Mouse (Mus musculus): ENCODE data around the gene Plcl2. TPM values are rescaled to one million over a fixed set of nuclear protein-coding genes. Genes with fewer than 3 reads are reported as not detected.
"Not testable (repeated sequence)": the region's sequence is repeated elsewhere in the genome, so short reads cannot be mapped to it uniquely, and the experiment has no call there.

Gene Plcl2
- polyA plus RNA-seq, 1 experiment from 2014 or later = 8.2 TPM

DNA sequence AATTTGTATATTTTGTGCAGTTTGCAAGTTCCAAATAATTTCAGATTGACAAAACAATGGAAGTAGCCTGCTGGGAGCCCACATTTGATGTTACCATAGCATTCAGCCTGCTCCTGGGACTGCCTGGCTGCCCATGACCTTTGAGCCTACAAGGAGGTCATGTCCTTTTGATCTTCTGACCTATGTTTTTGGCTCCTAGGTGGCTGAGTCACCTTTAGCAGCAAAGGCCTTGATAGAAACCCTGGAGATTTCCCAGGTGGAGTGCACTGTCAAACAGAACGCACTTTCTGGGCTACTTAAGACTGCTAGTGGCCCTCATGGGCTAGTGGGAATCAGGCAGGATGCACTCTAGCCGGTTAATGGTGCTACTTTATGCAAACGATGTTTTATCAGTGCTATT is 112.8 kb downstream of the Plcl2 start:
- no peaks in the 10 kb centered on the region for H3K27me3 ChIP-seq (replicated peaks; ENCODE audit: control insufficient read depth, insufficient read depth, low read length)
- no peaks in the 10 kb centered on the region for H3K9me3 ChIP-seq (ENCODE audit: control insufficient read depth, low read length)
- H3K4me3 ChIP-seq (ENCODE audit: low read length) = no peak overlapping the region
- H3K9ac ChIP-seq (ENCODE audit: low read depth, low read length) = no peak overlapping the region
- no peak for ATAC-seq
- WGBS = 64% methylated on average over 3 of the region's 3 CpGs
- no peaks in the 10 kb centered on the region; the same call in 1 of the 2 replicates for H3K4me1 ChIP-seq (ENCODE audit: control insufficient read depth, insufficient read depth, low read depth, low read length)
- no peak overlapping the region for H3K4me2 ChIP-seq (ENCODE audit: low read length)
- no peaks in the 10 kb centered on the region for H3K36me3 ChIP-seq (ENCODE audit: control insufficient read depth, insufficient read depth, low read length)
- no peak overlapping the region for H3K27ac ChIP-seq (ENCODE audit: low read depth, low read length)

DNA sequence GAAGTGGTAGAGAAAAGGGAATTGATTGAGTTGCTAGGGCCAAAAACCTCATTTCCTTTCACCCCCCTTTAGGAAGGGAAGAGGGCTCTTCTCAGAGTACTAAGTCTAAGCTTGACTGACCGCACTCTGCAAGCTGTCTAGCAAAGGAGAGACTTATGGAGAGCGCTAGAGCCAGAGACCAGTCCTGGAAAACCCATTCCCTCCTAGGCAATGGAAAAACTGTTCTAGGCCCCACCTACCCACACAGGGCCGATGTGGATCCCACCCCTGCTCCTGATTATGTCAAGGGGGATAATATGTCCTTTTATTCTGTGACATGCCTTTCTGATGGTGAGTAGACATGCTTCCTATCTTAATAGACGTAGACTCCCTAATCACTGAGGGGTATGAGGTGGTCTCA is 116.4 kb downstream of the Plcl2 start:
- H3K9me3 ChIP-seq (ENCODE audit: control insufficient read depth, low read length) = no peaks in the 10 kb centered on the region
- H3K36me3 ChIP-seq (ENCODE audit: control insufficient read depth, insufficient read depth, low read length) = no peaks in the 10 kb centered on the region
- no peak overlapping the region for H3K9ac ChIP-seq (ENCODE audit: low read depth, low read length)
- H3K27me3 ChIP-seq (replicated peaks; ENCODE audit: control insufficient read depth, insufficient read depth, low read length) = no peaks in the 10 kb centered on the region
- 90% methylated on average over 4 of the region's 4 CpGs for WGBS
- no peak overlapping the region for H3K27ac ChIP-seq (ENCODE audit: low read depth, low read length)
- H3K4me2 ChIP-seq (ENCODE audit: low read length) = no peak overlapping the region
- ATAC-seq = no peak
- H3K4me1 ChIP-seq (ENCODE audit: control insufficient read depth, insufficient read depth, low read depth, low read length) = no peaks in the 10 kb centered on the region; the same call in 1 of the 2 replicates
- no peak overlapping the region for H3K4me3 ChIP-seq (ENCODE audit: low read length)

DNA sequence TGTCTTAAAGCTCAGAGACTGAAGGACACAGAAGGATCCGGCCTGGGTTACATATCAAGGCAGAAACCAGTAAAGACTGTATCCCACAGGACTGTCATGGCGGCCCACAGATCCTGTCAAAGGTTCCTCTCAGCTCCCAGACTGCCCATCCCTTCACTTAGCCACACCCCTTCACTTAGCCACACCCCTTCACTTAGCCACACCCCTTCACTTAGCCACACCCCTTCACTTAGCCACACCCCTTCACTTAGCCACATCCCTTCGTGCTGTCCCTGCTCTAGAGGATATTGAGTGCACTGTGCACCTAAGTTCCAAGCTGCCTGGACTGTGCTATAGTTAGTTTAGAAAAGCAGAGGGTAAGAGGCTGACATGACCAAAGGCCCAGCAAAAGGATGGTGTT is 118.5 kb downstream of the Plcl2 start:
- H3K4me3 ChIP-seq (ENCODE audit: low read length) = no peak overlapping the region
- no peaks in the 10 kb centered on the region; the same call in 1 of the 2 replicates for H3K4me1 ChIP-seq (ENCODE audit: control insufficient read depth, insufficient read depth, low read depth, low read length)
- no peak overlapping the region for H3K27ac ChIP-seq (ENCODE audit: low read depth, low read length)
- no peaks in the 10 kb centered on the region for H3K9me3 ChIP-seq (ENCODE audit: control insufficient read depth, low read length)
- H3K9ac ChIP-seq (ENCODE audit: low read depth, low read length) = no peak overlapping the region
- 89% methylated on average over 3 of the region's 3 CpGs for WGBS
- 0 out of 2 replicates have a peak, but pooled peaks have one; percentile 28 for ATAC-seq
- H3K36me3 ChIP-seq (ENCODE audit: control insufficient read depth, insufficient read depth, low read length) = no peaks in the 10 kb centered on the region
- no peaks in the 10 kb centered on the region for H3K27me3 ChIP-seq (replicated peaks; ENCODE audit: control insufficient read depth, insufficient read depth, low read length)
- H3K4me2 ChIP-seq (ENCODE audit: low read length) = no peak overlapping the region

DNA sequence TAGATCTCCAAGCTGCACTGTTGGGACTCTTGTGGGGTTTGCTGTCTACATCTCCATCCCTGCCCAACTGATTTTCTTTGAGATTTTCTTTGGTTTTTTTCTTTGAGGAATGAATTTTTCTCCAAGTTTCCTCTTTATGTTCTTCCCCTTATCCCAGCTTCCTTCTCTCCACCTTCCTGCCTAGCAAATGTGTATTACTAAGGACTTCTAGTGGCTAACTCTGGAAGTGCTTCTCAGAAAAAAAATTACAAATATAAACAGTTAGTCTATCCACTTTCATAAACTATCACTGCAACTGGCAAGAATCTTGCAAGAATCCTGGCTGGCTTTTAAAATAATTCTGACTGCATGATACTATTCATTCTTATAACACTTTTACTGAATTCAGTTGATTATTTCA is 119.5 kb downstream of the Plcl2 start:
- Histone ChIP-seq H3K27me3 (replicated peaks; ENCODE audit: control insufficient read depth, insufficient read depth, low read length) (no peaks in the 10 kb centered on the region), H3K36me3 (ENCODE audit: control insufficient read depth, insufficient read depth, low read length) (no peaks in the 10 kb centered on the region), H3K9ac (ENCODE audit: low read depth, low read length) (no peak overlapping the region), H3K4me1 (ENCODE audit: control insufficient read depth, insufficient read depth, low read depth, low read length) (no peaks in the 10 kb centered on the region), H3K27ac (ENCODE audit: low read depth, low read length) (no peak overlapping the region), H3K4me2 (ENCODE audit: low read length) (no peak overlapping the region), H3K9me3 (ENCODE audit: control insufficient read depth, low read length) (no peaks in the 10 kb centered on the region), H3K4me3 (ENCODE audit: low read length) (no peak overlapping the region)
- ATAC-seq = 0 out of 2 replicates have a peak, but pooled peaks have one; percentile 59

DNA sequence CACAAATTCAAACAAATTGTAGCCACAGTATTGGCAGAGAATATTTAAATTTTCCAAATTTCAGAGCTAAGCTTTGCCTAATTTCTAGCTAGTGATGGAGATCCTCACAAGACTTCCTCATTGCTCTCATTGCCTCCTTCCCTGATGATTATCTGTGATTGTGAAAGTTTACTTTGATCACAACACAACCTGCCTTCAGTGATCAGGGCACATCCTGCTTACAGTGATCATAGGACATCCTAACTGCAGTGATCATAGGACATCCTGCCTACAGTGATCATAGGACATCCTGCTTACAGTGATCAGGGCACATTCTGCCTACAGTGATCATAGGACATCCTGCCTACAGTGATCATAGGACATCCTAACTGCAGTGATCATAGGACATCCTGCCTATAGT is 121.8 kb downstream of the Plcl2 start:
- not testable (repeated sequence) for ATAC-seq; H3K9me3 ChIP-seq (ENCODE audit: control insufficient read depth, low read length); H3K9ac ChIP-seq (ENCODE audit: low read depth, low read length); H3K27ac ChIP-seq (ENCODE audit: low read depth, low read length); H3K4me2 ChIP-seq (ENCODE audit: low read length); H3K36me3 ChIP-seq (ENCODE audit: control insufficient read depth, insufficient read depth, low read length); H3K27me3 ChIP-seq (replicated peaks; ENCODE audit: control insufficient read depth, insufficient read depth, low read length); H3K4me3 ChIP-seq (ENCODE audit: low read length); H3K4me1 ChIP-seq (ENCODE audit: control insufficient read depth, insufficient read depth, low read depth, low read length)

DNA sequence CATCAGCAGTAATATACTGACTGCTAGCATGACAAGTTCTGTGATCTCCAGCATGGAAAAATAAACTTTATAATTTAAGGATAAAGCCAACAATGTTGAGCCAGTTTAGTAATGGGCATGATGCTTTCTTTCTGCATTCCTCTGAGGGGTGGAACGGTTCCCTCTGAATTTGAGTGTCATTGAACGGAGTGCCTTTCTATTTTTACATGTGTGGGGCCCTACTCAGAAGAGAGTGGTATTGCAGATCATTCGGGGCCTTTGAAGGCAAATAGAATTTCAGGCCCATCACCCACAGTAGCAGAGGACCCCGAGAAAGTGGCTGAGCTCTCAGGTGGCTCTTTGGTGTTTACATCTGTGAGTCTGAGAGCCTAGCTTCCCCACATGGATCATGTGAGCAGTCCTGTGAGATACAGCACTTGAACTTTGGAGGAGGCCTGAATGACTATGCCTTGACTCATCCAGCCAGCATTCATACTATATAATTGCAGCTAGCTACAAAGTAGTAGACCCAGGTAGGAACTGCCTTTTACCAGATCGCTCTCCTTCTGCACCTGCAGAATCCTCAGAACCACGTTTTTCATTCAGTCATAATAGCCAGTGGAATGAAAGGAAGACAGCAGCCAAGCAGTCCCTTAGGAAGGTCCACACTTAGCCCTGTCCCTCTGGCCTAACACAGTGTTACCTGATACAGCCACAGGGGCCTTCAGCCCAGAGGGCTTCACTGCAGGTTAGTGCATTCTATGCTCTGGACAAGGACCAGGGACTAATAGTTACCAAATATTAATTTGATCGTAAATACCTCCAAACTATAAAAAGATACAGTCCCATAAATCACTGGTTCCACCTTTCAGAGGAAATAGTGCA is 125.0 kb downstream of the Plcl2 start:
- ATAC-seq = no peak
- no peaks in the 10 kb centered on the region for H3K36me3 ChIP-seq (ENCODE audit: control insufficient read depth, insufficient read depth, low read length)
- 74% methylated on average over 7 of the region's 7 CpGs for WGBS

DNA sequence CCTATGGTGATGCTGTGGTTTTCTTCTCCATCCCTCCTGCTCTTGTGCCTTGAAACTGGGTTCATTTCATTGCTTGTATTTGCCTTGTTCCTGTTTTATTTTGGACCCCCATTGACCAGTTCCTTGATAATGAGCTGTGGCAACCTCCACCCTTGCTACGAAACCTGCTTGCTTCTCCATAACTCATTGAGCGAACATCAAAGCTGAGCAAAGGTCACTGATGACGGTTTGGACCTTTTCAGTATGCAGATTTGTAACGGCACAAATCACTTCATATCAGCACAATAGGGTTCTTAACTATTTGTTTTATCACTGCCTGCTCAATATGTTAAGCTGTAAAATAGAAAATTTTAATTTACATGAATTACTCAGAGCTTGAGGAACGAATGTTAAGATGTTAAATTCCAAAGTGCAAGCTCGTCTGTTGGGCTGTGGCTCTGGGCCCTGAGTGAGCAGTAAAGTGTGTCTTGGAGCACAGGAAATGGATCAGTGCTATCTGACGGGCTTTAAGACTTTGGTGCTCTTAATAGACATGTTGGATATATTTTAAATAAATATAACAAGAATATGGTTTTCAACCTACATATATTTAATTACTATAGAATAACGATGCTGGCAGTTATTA is 126.9 kb downstream of the Plcl2 start:
- H3K36me3 ChIP-seq (ENCODE audit: control insufficient read depth, insufficient read depth, low read length) = no peaks in the 10 kb centered on the region
- H3K9ac ChIP-seq (ENCODE audit: low read depth, low read length) = no peak overlapping the region
- no peaks in the 10 kb centered on the region for H3K4me1 ChIP-seq (ENCODE audit: control insufficient read depth, insufficient read depth, low read depth, low read length)
- H3K4me2 ChIP-seq (ENCODE audit: low read length) = no peak overlapping the region
- no peaks in the 10 kb centered on the region for H3K9me3 ChIP-seq (ENCODE audit: control insufficient read depth, low read length)
- H3K4me3 ChIP-seq (ENCODE audit: low read length) = no peak overlapping the region
- no peak overlapping the region for H3K27ac ChIP-seq (ENCODE audit: low read depth, low read length)
- ATAC-seq = no peak
- no peaks in the 10 kb centered on the region for H3K27me3 ChIP-seq (replicated peaks; ENCODE audit: control insufficient read depth, insufficient read depth, low read length)
- WGBS = 83% methylated on average over 8 of the region's 8 CpGs

More for the DNA sequence above, 125.0 kb downstream of the Plcl2 start:
- H3K4me1 ChIP-seq (ENCODE audit: control insufficient read depth, insufficient read depth, low read depth, low read length) = no peaks in the 10 kb centered on the region
- H3K27ac ChIP-seq (ENCODE audit: low read depth, low read length) = no peak overlapping the region
- no peaks in the 10 kb centered on the region for H3K9me3 ChIP-seq (ENCODE audit: control insufficient read depth, low read length)
- H3K9ac ChIP-seq (ENCODE audit: low read depth, low read length) = no peak overlapping the region
- H3K27me3 ChIP-seq (replicated peaks; ENCODE audit: control insufficient read depth, insufficient read depth, low read length) = no peaks in the 10 kb centered on the region
- H3K4me2 ChIP-seq (ENCODE audit: low read length) = no peak overlapping the region
- no peak overlapping the region for H3K4me3 ChIP-seq (ENCODE audit: low read length)

DNA sequence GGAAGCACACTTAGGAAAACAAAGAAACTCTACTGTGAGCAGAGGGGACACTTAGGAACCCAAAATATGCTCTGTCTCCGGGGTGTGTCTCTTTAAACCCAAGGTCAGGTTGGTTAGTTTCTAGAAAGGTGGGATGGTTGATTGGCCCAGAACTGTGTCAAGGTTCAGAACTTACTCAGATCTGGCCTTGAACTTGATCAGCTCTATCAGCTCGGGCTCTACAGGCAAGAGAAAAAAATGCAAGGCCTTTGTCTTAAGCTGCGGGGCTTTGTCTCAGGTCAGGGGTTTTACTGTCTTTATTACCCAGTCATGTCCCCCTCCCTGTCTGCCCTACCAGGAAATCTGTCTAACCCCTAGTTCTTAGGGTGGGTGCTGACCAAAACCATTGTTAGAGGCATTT is 129.6 kb downstream of the Plcl2 start:
- H3K4me1 ChIP-seq (ENCODE audit: control insufficient read depth, insufficient read depth, low read depth, low read length) = peaks cover 5% of the 10 kb centered on the region
- H3K36me3 ChIP-seq (ENCODE audit: control insufficient read depth, insufficient read depth, low read length) = no peaks in the 10 kb centered on the region
- no peak overlapping the region for H3K9ac ChIP-seq (ENCODE audit: low read depth, low read length)
- no peaks in the 10 kb centered on the region for H3K27me3 ChIP-seq (replicated peaks; ENCODE audit: control insufficient read depth, insufficient read depth, low read length)
- H3K4me3 ChIP-seq (ENCODE audit: low read length) = no peak overlapping the region
- 90% methylated on average over 3 of the region's 3 CpGs for WGBS
- no peak overlapping the region for H3K4me2 ChIP-seq (ENCODE audit: low read length)
- no peak for ATAC-seq
- H3K9me3 ChIP-seq (ENCODE audit: control insufficient read depth, low read length) = no peaks in the 10 kb centered on the region
- H3K27ac ChIP-seq (ENCODE audit: low read depth, low read length) = no peak overlapping the region

DNA sequence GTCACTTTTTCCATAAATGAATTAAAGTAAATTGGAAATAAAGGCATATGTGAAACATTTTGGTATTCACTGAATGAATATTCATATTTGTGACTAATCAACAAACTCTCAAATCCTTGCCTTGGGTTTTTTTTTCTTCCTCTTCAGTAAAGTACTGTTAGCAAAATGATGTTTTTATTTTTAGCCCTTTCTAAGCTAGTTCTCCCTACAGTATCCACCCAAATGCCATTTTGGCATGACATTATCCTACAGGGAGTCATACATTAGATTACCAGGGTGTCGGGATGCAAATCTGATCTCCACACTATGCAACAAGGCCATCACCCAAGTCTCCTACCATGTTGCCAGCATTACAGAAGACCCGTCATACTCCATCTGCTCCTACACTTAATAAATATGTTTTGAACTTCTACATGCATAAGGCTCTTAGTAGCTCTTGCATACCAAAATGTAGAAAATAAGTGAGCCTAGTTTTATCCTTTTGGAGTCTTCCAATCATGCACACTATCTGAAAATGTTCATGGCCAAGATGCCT is 131.9 kb downstream of the Plcl2 start:
- no peak for ATAC-seq

More for the DNA sequence above, 131.9 kb downstream of the Plcl2 start:
- H3K9ac ChIP-seq (ENCODE audit: low read depth, low read length) = no peak overlapping the region
- H3K4me2 ChIP-seq (ENCODE audit: low read length) = no peak overlapping the region
- no peak overlapping the region for H3K4me3 ChIP-seq (ENCODE audit: low read length)
- H3K9me3 ChIP-seq (ENCODE audit: control insufficient read depth, low read length) = no peaks in the 10 kb centered on the region
- 86% methylated on average over 2 of the region's 2 CpGs for WGBS
- no peaks in the 10 kb centered on the region for H3K27me3 ChIP-seq (replicated peaks; ENCODE audit: control insufficient read depth, insufficient read depth, low read length)
- H3K4me1 ChIP-seq (ENCODE audit: control insufficient read depth, insufficient read depth, low read depth, low read length) = peaks cover 9% of the 10 kb centered on the region
- H3K27ac ChIP-seq (ENCODE audit: low read depth, low read length) = no peak overlapping the region
- no peaks in the 10 kb centered on the region for H3K36me3 ChIP-seq (ENCODE audit: control insufficient read depth, insufficient read depth, low read length)
